Mouse (Mus musculus): ENCODE results near the gene Chmp4b. TPM values are rescaled to one million over a fixed set of nuclear protein-coding genes. Genes with fewer than 3 reads are reported as not detected.

Gene Chmp4b
- polyA plus RNA-seq, 1 experiment, result 102 TPM

DNA sequence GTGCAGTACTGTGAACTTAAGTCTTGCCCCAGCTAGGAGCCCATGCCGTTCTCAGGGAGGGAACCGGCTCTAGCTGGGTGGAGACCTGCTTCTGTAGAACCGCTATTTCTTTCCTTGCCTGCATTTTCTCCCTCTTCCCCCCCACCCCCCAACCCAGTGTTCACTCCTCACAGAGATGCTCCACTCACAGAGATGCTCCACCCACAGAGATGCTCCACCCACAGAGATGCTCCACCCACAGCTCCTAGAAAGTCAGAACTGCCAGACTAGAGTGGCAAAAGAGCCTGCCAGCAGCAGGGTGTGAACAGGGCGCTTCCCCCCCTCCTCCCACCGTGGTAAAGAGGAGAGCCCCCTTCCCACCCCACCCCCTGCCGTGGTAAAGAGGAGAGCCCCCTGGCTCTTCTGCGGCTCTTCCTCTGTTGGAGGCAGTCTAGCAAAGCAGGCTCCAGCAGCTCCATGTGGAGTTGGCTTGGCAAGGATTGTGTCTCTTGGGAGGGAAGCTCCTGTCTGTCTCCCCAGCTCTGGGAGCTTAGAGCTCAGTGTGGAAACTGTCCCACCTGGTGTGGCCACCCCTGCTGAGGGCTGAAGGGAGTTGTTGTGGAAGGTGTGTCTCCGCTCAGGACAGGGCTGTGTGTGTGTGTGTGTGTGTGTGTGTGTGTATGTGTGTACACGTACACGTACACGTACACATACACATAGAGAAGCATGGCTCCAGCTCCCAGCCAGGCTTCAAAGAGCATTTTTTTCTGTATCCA, 41.9 kb downstream of the Chmp4b start:
- Histone ChIP-seq H3K27me3 (replicated peaks; ENCODE audit: control insufficient read depth, insufficient read depth, low read length) (no peaks in the 10 kb centered on the region), H3K27ac (ENCODE audit: insufficient read depth, low read depth, low read length) (no peak overlapping the region), H3K36me3 (ENCODE audit: control insufficient read depth, insufficient read depth, low read length) (no peaks in the 10 kb centered on the region), H3K4me3 (ENCODE audit: insufficient read depth, low read depth, low read length) (no peak overlapping the region), H3K4me1 (ENCODE audit: control insufficient read depth, insufficient read depth, low read length) (no peaks in the 10 kb centered on the region)
- 70% methylated on average over 11 of the region's 11 CpGs for WGBS
- DNase-seq, result no peak
- no peak for TF ChIP-seq CTCF (conservative IDR thresholded peaks at IDR 0.05; ENCODE audit: insufficient read depth, insufficient read length, low read depth, low read length)
- no peak for TF ChIP-seq POLR2A (IDR thresholded peaks at IDR 0.05; ENCODE audit: low read depth, low read length)

DNA sequence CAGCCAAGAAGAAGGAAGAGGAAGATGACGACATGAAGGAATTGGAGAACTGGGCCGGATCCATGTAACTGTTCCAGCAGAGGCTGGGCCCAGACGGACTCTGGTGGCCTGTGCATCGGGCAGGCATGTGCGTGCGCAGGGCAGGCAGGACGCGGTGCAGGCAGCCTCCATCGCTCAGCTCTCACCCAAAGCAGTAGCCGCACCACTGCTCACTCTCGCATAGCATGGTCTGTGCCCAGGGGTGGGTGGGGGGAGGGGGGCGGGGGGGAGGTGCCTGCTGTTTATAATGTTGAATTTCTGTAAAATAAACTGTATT, 42.4 kb downstream of the Chmp4b start:
- H3K36me3 ChIP-seq (ENCODE audit: control insufficient read depth, insufficient read depth, low read length), result no peaks in the 10 kb centered on the region
- H3K27me3 ChIP-seq (replicated peaks; ENCODE audit: control insufficient read depth, insufficient read depth, low read length), result no peaks in the 10 kb centered on the region
- H3K27ac ChIP-seq (ENCODE audit: insufficient read depth, low read depth, low read length), result no peak overlapping the region
- DNase-seq, result no peak
- WGBS, result 75% methylated on average over 12 of the region's 12 CpGs
- H3K4me1 ChIP-seq (ENCODE audit: control insufficient read depth, insufficient read depth, low read length), result no peaks in the 10 kb centered on the region
- H3K4me3 ChIP-seq (ENCODE audit: insufficient read depth, low read depth, low read length), result no peak overlapping the region
- no peak for TF ChIP-seq CTCF (conservative IDR thresholded peaks at IDR 0.05; ENCODE audit: insufficient read depth, insufficient read length, low read depth, low read length)

- Histone ChIP-seq H3K27me3 (replicated peaks; ENCODE audit: control insufficient read depth, insufficient read depth, low read length) (no peaks in the 10 kb centered on the region), H3K4me1 (ENCODE audit: control insufficient read depth, insufficient read depth, low read length) (no peaks in the 10 kb centered on the region), H3K36me3 (ENCODE audit: control insufficient read depth, insufficient read depth, low read length) (no peaks in the 10 kb centered on the region), H3K27ac (ENCODE audit: insufficient read depth, low read depth, low read length) (no peak overlapping the region), H3K4me3 (ENCODE audit: insufficient read depth, low read depth, low read length) (no peak overlapping the region)
- DNase-seq, result no peak
- 84% methylated on average over 8 of the region's 8 CpGs for WGBS
- TF ChIP-seq POLR2A (IDR thresholded peaks at IDR 0.05; ENCODE audit: low read depth, low read length) (no peak), CTCF (conservative IDR thresholded peaks at IDR 0.05; ENCODE audit: insufficient read depth, insufficient read length, low read depth, low read length) (no peak)
These were observed 44.2 kb downstream of the Chmp4b start for GRCm38 (mm10) chr2:154695690-154696089.

- H3K4me1 ChIP-seq (ENCODE audit: control insufficient read depth, insufficient read depth, low read length), result no peaks in the 10 kb centered on the region
- no peak for DNase-seq
- H3K4me3 ChIP-seq (ENCODE audit: insufficient read depth, low read depth, low read length), result no peak overlapping the region
- WGBS, result 91% methylated on average over 3 of the region's 3 CpGs
- no peak overlapping the region for H3K27ac ChIP-seq (ENCODE audit: insufficient read depth, low read depth, low read length)
- no peaks in the 10 kb centered on the region for H3K36me3 ChIP-seq (ENCODE audit: control insufficient read depth, insufficient read depth, low read length)
- no peak for TF ChIP-seq POLR2A (IDR thresholded peaks at IDR 0.05; ENCODE audit: low read depth, low read length)
- TF ChIP-seq CTCF (conservative IDR thresholded peaks at IDR 0.05; ENCODE audit: insufficient read depth, insufficient read length, low read depth, low read length), result no peak
- H3K27me3 ChIP-seq (replicated peaks; ENCODE audit: control insufficient read depth, insufficient read depth, low read length), result no peaks in the 10 kb centered on the region
These were observed 45.2 kb downstream of the Chmp4b start for GRCm38 (mm10) chr2:154696660-154697059.

DNA sequence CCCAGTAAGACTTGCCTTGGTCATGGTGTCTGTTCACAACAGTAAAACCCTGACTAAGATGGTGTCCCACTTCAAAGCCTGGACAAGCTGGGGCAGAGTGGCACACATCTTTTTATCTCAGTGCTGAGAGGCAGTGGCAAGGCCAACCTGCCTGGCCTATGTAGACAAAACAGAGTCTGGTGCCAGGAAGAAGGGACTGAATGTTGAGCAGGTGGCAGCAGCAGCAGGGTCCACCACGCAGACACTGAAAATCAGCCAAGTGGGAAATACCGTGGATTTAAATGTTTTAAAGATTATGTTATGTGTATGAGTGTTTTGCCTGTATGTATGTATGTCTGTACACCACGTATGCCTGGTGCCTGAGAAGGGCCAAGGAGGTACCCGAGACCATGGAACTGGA, 47.9 kb downstream of the Chmp4b start:
- WGBS, result 95% methylated on average over 4 of the region's 4 CpGs
- Histone ChIP-seq H3K27ac (ENCODE audit: insufficient read depth, low read depth, low read length) (no peak overlapping the region), H3K36me3 (ENCODE audit: control insufficient read depth, insufficient read depth, low read length) (no peaks in the 10 kb centered on the region), H3K4me1 (ENCODE audit: control insufficient read depth, insufficient read depth, low read length) (no peaks in the 10 kb centered on the region), H3K4me3 (ENCODE audit: insufficient read depth, low read depth, low read length) (no peak overlapping the region), H3K27me3 (replicated peaks; ENCODE audit: control insufficient read depth, insufficient read depth, low read length) (no peaks in the 10 kb centered on the region)
- no peak for DNase-seq
- TF ChIP-seq POLR2A (IDR thresholded peaks at IDR 0.05; ENCODE audit: low read depth, low read length) (no peak), CTCF (conservative IDR thresholded peaks at IDR 0.05; ENCODE audit: insufficient read depth, insufficient read length, low read depth, low read length) (no peak)

- 90% methylated on average over 2 of the region's 2 CpGs for WGBS
- H3K27ac ChIP-seq (ENCODE audit: insufficient read depth, low read depth, low read length), result no peak overlapping the region
These were observed 48.7 kb downstream of the Chmp4b start for GRCm38 (mm10) chr2:154700177-154700576.

GRCm38 (mm10) chr2:154702637-154703315, 51.3 kb downstream of the Chmp4b start:
- H3K27ac ChIP-seq (ENCODE audit: insufficient read depth, low read depth, low read length), result no peak overlapping the region
- TF ChIP-seq CTCF (conservative IDR thresholded peaks at IDR 0.05; ENCODE audit: insufficient read depth, insufficient read length, low read depth, low read length), result peak; percentile 86
- no peak for TF ChIP-seq POLR2A (IDR thresholded peaks at IDR 0.05; ENCODE audit: low read depth, low read length)
- H3K4me1 ChIP-seq (ENCODE audit: control insufficient read depth, insufficient read depth, low read length), result no peaks in the 10 kb centered on the region
- 5% methylated on average over 17 of the region's 17 CpGs for WGBS
- peak; percentile 42 for DNase-seq
- H3K36me3 ChIP-seq (ENCODE audit: control insufficient read depth, insufficient read depth, low read length), result no peaks in the 10 kb centered on the region
- H3K4me3 ChIP-seq (ENCODE audit: insufficient read depth, low read depth, low read length), result no peak overlapping the region
- no peaks in the 10 kb centered on the region for H3K27me3 ChIP-seq (replicated peaks; ENCODE audit: control insufficient read depth, insufficient read depth, low read length)

More at GRCm38 (mm10) chr2:154700177-154700576, 48.7 kb downstream of the Chmp4b start:
- DNase-seq, result no peak
- Histone ChIP-seq H3K27me3 (replicated peaks; ENCODE audit: control insufficient read depth, insufficient read depth, low read length) (no peaks in the 10 kb centered on the region), H3K36me3 (ENCODE audit: control insufficient read depth, insufficient read depth, low read length) (no peaks in the 10 kb centered on the region), H3K4me3 (ENCODE audit: insufficient read depth, low read depth, low read length) (no peak overlapping the region), H3K4me1 (ENCODE audit: control insufficient read depth, insufficient read depth, low read length) (no peaks in the 10 kb centered on the region)
- TF ChIP-seq CTCF (conservative IDR thresholded peaks at IDR 0.05; ENCODE audit: insufficient read depth, insufficient read length, low read depth, low read length), result no peak
- no peak for TF ChIP-seq POLR2A (IDR thresholded peaks at IDR 0.05; ENCODE audit: low read depth, low read length)

All from kidney, adult 2 months (tissue).